In the genomic region with DNA sequence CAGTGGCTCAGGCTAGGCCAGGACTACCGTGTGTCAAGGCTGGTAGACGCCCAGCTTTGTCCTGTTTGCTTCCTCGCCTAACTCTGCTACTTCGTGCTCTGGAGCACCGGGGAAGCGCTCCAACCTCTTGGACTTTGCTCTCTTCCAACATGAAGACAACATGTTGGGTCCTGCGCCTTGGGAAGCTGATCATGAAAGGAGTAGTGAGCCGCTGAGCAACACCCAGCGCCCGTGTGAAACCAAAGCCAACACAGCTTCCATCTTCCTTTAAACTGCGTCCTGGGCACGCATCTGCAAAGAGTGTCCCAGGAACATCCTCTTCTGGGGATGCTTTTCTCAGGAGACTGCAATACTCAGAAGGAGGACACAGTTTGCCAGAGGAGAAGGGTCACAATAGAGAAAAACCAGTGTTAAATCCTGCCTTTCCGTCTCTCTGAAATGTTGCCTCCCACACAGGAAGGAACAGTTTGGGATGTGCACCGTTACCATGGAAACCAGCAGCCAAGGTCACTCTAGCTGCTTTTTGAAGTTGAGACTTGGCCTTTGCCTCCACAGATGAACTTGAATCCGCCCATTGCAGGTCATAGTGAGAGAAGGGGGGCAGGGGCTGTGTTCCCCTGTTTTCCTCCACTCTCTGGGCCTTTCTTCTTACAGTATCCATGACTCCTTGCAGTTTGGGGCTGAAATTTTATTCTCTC, we compare ENCODE assay signal across 13 mouse cellular contexts. TPM values are rescaled to one million over a fixed set of nuclear protein-coding genes. Genes with fewer than 3 reads are reported as not detected.
A peak's percentile ranks its signal among the peaks of the same experiment; 100 is the strongest.
DNase-seq lines count a peak whose midpoint lies in the region; ATAC-seq lines count a peak whose summit lies in the region.
"Had no signal": no experiment of that assay in that cellular context is flagged by ENCODE, and none has a peak within 500 bp of the region (broad histone marks: within the 10 kb centered on the region; RNA-seq: fewer than 3 reads in every experiment).

No protein-coding gene starts in this region.

- H3K4me1 ChIP-seq in kidney, embryonic 14.5 days (ENCODE audit: control insufficient read depth, insufficient read depth, low read length) = peaks cover 30% of the 10 kb centered on the region
- H3K4me1 ChIP-seq in brown adipose tissue, adult 24 weeks (ENCODE audit: control insufficient read depth, insufficient read depth, insufficient read length, low read length) = peaks cover 10% of the 10 kb centered on the region
- peaks cover 43% of the 10 kb centered on the region for H3K4me1 ChIP-seq in limb, embryonic 15.5 days
- peaks cover 16% of the 10 kb centered on the region for H3K4me1 ChIP-seq in intestine, embryonic 16.5 days (ENCODE audit: control insufficient read depth, insufficient read depth, low read length)

- no peak overlapping the region for H3K27ac ChIP-seq in kidney, embryonic 14.5 days (ENCODE audit: low read depth, low read length)
- 0 out of 2 replicates have a peak overlapping the region, but pooled peaks have one; percentile 17 for H3K27ac ChIP-seq in brown adipose tissue, adult 24 weeks (replicated peaks; ENCODE audit: low read depth, low read length)
- peak overlapping the region; percentile 54 for H3K27ac ChIP-seq in limb, embryonic 15.5 days
- no peak overlapping the region for H3K27ac ChIP-seq in intestine, embryonic 16.5 days (ENCODE audit: low read length)
- H3K27ac ChIP-seq: neural tube, embryonic 13.5 days had no signal

- H3K9me3 ChIP-seq in kidney, embryonic 14.5 days (ENCODE audit: control insufficient read depth, low read length) = no peaks in the 10 kb centered on the region
- no peaks in the 10 kb centered on the region for H3K9me3 ChIP-seq in limb, embryonic 15.5 days
- no peaks in the 10 kb centered on the region for H3K9me3 ChIP-seq in intestine, embryonic 16.5 days (ENCODE audit: control insufficient read depth, low read length)
- H3K9me3 ChIP-seq: neural tube, embryonic 13.5 days had no signal

- H3K4me3 ChIP-seq in kidney, embryonic 14.5 days (ENCODE audit: low read length) = no peak overlapping the region
- no peak overlapping the region for H3K4me3 ChIP-seq in brown adipose tissue, adult 24 weeks (ENCODE audit: insufficient read depth, low read depth, low read length)
- H3K4me3 ChIP-seq in limb, embryonic 15.5 days = no peak overlapping the region
- no peak overlapping the region for H3K4me3 ChIP-seq in intestine, embryonic 16.5 days (ENCODE audit: low read length)
- H3K4me3 ChIP-seq: erythroblast, embryonic 14.5 days; neural tube, embryonic 13.5 days had no signal

- ATAC-seq in kidney, embryonic 14.5 days (ENCODE audit: low FRiP score, low TSS enrichment) = 0 out of 2 replicates have a peak, but pooled peaks have one; percentile 29
- ATAC-seq in limb, embryonic 15.5 days (ENCODE audit: insufficient number of reproducible peaks, low FRiP score, low TSS enrichment, low read depth) = no peak
- ATAC-seq in intestine, embryonic 16.5 days = no peak
- ATAC-seq: inflammation-experienced regulatory T-cells, adult 6 months had no signal

- 79% methylated on average over 15 of the region's 15 CpGs for WGBS in kidney, embryonic 14.5 days
- WGBS in limb, embryonic 15.5 days = 89% methylated on average over 15 of the region's 15 CpGs
- 90% methylated on average over 15 of the region's 15 CpGs for WGBS in intestine, embryonic 16.5 days

- no peaks in the 10 kb centered on the region for H3K36me3 ChIP-seq in kidney, embryonic 14.5 days (ENCODE audit: control insufficient read depth, insufficient read depth, low read length)
- no peaks in the 10 kb centered on the region for H3K36me3 ChIP-seq in limb, embryonic 15.5 days
- no peaks in the 10 kb centered on the region for H3K36me3 ChIP-seq in intestine, embryonic 16.5 days (ENCODE audit: control insufficient read depth, insufficient read depth, low read length)
- H3K36me3 ChIP-seq: neural tube, embryonic 13.5 days had no signal

- no peak for DNase-seq in kidney, adult 8-10 months
- DNase-seq in adrenal gland, adult 8-10 months = peak; percentile 63
- DNase-seq in cerebellum, adult 18-20 months = no peak
- DNase-seq: lung, postnatal 14 days had no signal

- no peak overlapping the region for H3K4me2 ChIP-seq in kidney, embryonic 14.5 days (replicated peaks; ENCODE audit: low read depth, low read length)
- H3K4me2 ChIP-seq in limb, embryonic 15.5 days = no peak overlapping the region
- no peak overlapping the region for H3K4me2 ChIP-seq in intestine, embryonic 16.5 days (ENCODE audit: low read depth, low read length)
- H3K4me2 ChIP-seq: neural tube, embryonic 13.5 days had no signal

- no peak overlapping the region for H3K9ac ChIP-seq in kidney, embryonic 14.5 days (ENCODE audit: low read depth, low read length)
- no peak overlapping the region for H3K9ac ChIP-seq in limb, embryonic 15.5 days
- H3K9ac ChIP-seq in intestine, embryonic 16.5 days (ENCODE audit: low read depth, low read length) = no peak overlapping the region
- H3K9ac ChIP-seq: neural tube, embryonic 13.5 days had no signal

- no peaks in the 10 kb centered on the region for H3K27me3 ChIP-seq in kidney, embryonic 14.5 days (ENCODE audit: control insufficient read depth, insufficient read depth, low read length)
- no peaks in the 10 kb centered on the region for H3K27me3 ChIP-seq in limb, embryonic 15.5 days
- H3K27me3 ChIP-seq in intestine, embryonic 16.5 days (replicated peaks; ENCODE audit: control insufficient read depth, insufficient read depth, low read length) = no peaks in the 10 kb centered on the region
- H3K27me3 ChIP-seq: neural tube, embryonic 13.5 days had no signal

RNA-seq across cellular contexts. Expression of a gene that starts 5.3 kb away (rescaled TPM):
- 4.7 and 4.9 TPM in 2 replicates for polyA plus RNA-seq in kidney, embryonic 14.5 days (2014; fragmentation: Nextera tagmentation; extraction: Ambion mirVana)
- total RNA-seq in adrenal gland, adult 8-10 months (2022) = 1 to 10 TPM; 6.7 to 9.8 (median 8.4) TPM
- 0.63 and 0.75 TPM in 2 replicates for polyA plus RNA-seq in brown adipose tissue, adult 24 weeks (2012; ENCODE audit: insufficient read depth, insufficient read length, missing spikeins)
- 28.8 and 29.6 TPM in 2 replicates for polyA plus RNA-seq in limb, embryonic 15.5 days (2015; fragmentation: Nextera tagmentation; extraction: Ambion mirVana)
- polyA plus RNA-seq in intestine, embryonic 16.5 days (2015; fragmentation: Nextera tagmentation; extraction: Ambion mirVana) = 5.6 and 6.0 TPM in 2 replicates
- total RNA-seq: granulocyte monocyte progenitor cell, adult 5-6 weeks; MEL had no signal
- polyA plus RNA-seq: erythroblast, embryonic 14.5 days; inflammation-experienced regulatory T-cells, adult 6 months had no signal

Comparison
In these comparisons a context has a peak if more than half of its experiments do, and no peak if none do; other contexts are left out.
1. H3K27ac ChIP-seq: peak in brown adipose tissue, adult 24 weeks (single experiment) and limb, embryonic 15.5 days (single experiment); none in kidney, embryonic 14.5 days (single experiment) and intestine, embryonic 16.5 days (single experiment).